Mouse (Mus musculus): ENCODE results near the gene Kcnf1.
"Not testable (repeated sequence)": the region's sequence is repeated elsewhere in the genome, so short reads cannot be mapped to it uniquely, and the experiment has no call there.

Gene Kcnf1

GRCm38 (mm10) chr12:17159549-17159948 is 17.1 kb downstream of the Kcnf1 start:
- DNase-seq (ENCODE audit: low spot score), result no peak

- no peak for DNase-seq (ENCODE audit: low spot score)
Measured at GRCm38 (mm10) chr12:17157558-17157957, 19.1 kb downstream of the Kcnf1 start.

- no peak for DNase-seq (ENCODE audit: low spot score)
Measured at GRCm38 (mm10) chr12:17155781-17156180, 20.9 kb downstream of the Kcnf1 start.

GRCm38 (mm10) chr12:17152840-17153239 is 23.8 kb downstream of the Kcnf1 start:
- DNase-seq (ENCODE audit: low spot score), result no peak

- DNase-seq (ENCODE audit: low spot score), result no peak
Measured at GRCm38 (mm10) chr12:17148920-17149319, 27.8 kb downstream of the Kcnf1 start.

GRCm38 (mm10) chr12:17141791-17142190 is 34.9 kb downstream of the Kcnf1 start:
- no peak for DNase-seq (ENCODE audit: low spot score)

- DNase-seq (ENCODE audit: low spot score), result no peak
Measured at GRCm38 (mm10) chr12:17140436-17140835, 36.3 kb downstream of the Kcnf1 start.

GRCm38 (mm10) chr12:17134546-17135096 is 42.1 kb downstream of the Kcnf1 start:
- DNase-seq (ENCODE audit: low spot score), result no peak

GRCm38 (mm10) chr12:17132243-17132642 is 44.4 kb downstream of the Kcnf1 start:
- DNase-seq (ENCODE audit: low spot score), result no peak

GRCm38 (mm10) chr12:17131563-17131962 is 45.1 kb downstream of the Kcnf1 start:
- DNase-seq (ENCODE audit: low spot score), result no peak

GRCm38 (mm10) chr12:17122881-17123280 is 53.8 kb downstream of the Kcnf1 start:
- not testable (repeated sequence) for DNase-seq (ENCODE audit: low spot score)

All from embryo, embryonic 10.5 days (tissue).